Mouse (Mus musculus): ENCODE measurements around the gene Ip6k2.

Ip6k2 gene

DNA sequence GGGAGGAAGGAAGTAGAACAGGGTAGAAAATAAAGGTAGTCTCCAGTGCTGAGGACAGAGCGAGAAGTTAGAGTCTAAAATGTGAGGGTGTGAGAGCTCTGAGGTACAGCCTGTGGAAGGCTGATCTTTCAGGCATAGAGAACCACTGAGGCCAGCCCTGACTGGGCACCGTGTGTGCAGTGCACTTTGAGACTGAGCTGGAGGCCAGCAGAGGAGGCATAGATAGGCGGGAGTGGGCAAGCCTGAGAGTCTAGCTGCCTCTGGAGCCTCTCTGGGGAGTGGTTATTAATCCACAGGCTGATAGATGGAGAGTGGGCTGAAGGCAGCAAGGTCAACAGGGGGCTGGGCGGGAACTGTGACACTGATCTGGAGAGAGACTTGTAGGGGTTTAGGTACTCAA lies 1.7 kb upstream of the Ip6k2 start:
- in situ Hi-C loops (cut with MboI, MseI), result loop anchor here in 1 of 2 experiments (10.0 kb wide), 1 partner anchor 1897 kb away; the partner anchor contains the start of gene Rbm15b

DNA sequence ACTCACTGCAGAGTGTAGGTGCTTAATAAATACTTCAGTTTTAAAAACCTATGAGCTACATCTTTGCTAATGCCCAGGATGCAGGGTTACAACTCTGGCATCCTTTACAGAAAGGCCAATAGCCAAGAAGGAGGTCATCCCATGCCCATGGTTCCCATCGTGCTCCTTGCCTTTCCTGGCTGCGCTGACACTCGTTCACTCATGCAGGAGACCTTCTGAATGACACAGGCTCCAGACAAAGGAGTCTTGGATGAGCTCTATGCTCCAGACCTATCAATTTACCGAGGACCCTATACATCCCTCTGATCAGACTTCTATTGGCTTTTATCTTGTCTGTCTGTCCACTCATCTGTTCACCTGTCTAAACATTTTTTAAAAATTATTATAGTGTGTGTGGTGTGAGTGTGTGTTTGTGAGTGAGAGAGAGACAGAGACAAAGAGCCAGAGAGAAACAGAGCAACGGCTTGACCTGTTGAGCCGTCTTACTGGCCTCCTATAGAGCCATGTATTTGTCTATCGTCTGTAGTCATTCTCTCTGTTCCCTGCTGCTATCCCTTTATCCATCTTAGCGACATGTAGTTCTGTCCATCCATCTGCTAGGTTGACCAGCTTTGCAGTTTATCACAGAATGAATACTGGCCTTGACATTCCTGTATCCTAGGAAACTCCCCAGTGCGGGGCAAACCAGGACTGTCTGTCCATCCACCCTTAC lies 604 bp upstream of the Ip6k2 start:
- in situ Hi-C loops (cut with MboI, MseI), result loop anchor here in 1 of 2 experiments (10.0 kb wide), 1 partner anchor 1898 kb away; the partner anchor contains the start of gene Rbm15b

DNA sequence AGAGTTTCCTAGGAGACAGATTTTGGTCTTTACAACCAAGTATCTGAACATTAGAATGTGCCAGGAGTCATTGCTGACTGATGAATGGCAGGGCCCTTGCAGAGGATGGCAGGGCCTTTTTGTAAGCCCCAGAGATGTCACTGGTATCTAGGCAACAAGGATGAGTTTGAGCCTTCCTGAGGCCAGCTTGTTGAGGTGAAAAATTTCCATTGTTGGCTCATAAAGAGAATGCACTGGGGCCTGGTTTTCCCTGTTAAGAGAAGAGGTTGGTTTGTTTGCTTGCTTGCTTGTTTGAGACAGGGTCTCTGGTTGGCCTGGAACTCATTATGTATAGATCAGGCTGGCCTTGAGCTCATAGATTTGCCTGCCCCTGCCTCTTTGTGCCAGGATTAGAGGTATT lies 1.8 kb downstream of the Ip6k2 start:
- in situ Hi-C loops (cut with MboI, MseI), result loop anchor here in 1 of 2 experiments (10.0 kb wide), 1 partner anchor 1901 kb away; the partner anchor contains the start of gene Rbm15b

DNA sequence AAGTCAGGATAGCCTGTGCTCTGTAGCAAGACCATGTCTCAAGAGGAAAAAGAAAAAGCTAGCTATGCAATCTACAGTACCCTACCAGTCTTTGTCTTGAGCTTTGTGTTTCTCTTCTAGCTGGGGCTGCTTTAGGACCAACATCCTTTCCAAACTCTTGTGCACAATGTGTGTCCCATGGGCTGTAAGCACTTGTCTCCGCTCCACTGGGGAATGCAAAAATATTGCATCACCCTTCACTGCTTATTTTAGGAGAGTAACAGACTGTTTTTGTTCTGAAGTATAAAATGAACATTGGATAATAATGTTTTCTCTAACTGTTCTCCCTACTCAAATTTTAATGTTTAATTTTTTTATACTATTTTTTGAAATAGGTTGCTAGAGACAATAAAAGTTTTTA lies 2.9 kb downstream of the Ip6k2 start:
- in situ Hi-C loops (cut with MboI, MseI), result loop anchor here in 1 of 2 experiments (10.0 kb wide), 1 partner anchor 1902 kb away; the partner anchor contains the start of gene Rbm15b

DNA sequence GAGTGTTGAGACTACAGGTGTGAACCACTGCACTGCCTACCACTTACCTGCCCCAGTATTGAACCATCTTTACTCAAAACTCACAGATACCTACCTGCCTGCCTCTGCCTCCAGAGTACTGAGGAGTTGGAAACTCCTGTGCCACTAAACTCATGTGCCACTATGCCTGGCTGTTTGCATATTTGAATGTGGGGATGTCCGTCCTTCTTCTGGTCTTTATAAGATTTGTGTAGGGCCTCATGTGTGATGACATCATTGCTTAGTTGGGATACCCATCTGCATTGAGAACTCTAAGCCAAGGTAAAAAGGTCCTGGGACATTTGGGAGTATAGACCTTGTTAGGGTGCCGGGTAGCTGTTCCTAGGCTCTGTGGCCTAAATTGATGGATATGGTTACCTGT lies 3.5 kb downstream of the Ip6k2 start:
- in situ Hi-C loops (cut with MboI, MseI), result loop anchor here in 1 of 2 experiments (10.0 kb wide), 1 partner anchor 1902 kb away; the partner anchor contains the start of gene Rbm15b

DNA sequence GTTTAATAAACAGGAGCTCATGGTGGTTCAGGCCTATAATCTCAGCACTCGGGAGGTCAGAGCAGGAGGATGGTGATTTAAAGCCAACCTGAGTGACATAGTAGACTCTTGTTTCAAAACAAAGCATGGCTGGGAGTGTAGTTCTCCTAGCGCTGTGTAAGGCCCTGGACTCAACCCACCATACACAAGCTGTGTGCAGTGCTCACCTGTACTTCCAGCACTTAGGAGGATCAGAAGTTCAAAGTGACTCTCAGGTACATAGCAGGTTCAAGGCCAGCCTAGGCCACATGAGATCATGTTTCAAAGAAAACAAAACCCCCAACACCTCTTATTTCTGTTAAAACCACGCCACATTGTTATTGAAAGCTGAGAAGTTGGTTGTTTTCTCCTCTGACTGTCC lies 5.1 kb downstream of the Ip6k2 start:
- in situ Hi-C loops (cut with MboI, MseI), result loop anchor here in 1 of 2 experiments (10.0 kb wide), 1 partner anchor 1904 kb away; the partner anchor contains the start of gene Rbm15b

DNA sequence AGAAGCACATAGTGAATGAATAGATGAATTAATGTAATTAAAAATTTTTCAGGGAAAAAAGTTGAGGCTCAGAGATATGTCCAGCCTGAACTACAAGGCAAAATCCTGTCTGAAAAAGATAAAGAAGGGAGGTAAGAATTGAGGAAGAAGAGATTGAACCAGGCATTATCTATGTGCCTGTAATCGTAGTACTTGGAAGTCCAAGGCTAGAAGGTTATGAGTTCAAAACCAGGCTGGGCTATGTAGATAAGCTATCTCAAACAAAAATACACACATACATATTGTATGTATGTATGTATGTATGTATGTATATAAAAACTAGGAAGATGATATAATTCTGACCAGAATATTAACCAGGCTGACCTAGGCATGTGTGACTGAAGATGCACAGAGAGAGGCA lies 8.7 kb downstream of the Ip6k2 start:
- in situ Hi-C loops (cut with MboI, MseI), result no loop called here

DNA sequence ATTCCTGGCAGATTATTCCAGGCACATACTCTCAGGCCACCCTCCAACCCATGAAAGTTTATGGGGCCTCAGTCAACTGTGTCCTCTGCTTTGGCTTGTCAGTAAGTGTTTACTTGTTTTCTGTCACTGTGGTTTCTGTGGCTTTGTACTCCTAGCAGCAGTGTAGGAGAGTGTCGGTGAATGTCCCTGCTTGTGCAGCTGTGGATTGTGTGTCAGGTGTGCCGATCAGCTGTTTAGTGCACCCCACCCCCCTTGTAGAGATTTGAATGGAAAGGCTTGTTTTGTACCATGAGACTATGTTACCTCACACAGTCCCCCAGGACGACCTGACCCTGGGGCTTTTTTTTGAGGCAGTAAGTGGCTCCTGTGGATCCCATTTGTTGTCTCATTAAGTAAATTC lies 9.1 kb downstream of the Ip6k2 start:
- in situ Hi-C loops (cut with MboI, MseI), result no loop called here

DNA sequence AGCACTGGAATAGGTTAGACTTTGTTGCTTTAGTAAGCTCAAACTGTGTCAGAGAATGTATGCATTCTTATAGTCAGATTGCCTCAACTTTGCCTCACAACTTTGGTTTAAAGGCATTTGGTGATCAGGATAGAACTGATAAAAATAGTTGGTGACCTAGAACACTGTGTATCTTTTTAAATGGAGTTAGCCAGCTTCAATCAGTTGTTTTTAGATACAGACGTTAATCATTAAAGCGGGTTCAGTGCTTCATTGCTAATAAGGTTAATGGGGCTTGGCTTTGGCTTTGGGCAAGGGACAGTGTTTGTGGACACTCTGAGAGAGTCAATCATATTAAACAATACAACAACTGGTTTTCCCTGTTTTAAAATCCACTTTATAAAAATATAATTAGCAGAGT lies 11.7 kb downstream of the Ip6k2 start:
- in situ Hi-C loops (cut with MboI, MseI), result no loop called here

DNA sequence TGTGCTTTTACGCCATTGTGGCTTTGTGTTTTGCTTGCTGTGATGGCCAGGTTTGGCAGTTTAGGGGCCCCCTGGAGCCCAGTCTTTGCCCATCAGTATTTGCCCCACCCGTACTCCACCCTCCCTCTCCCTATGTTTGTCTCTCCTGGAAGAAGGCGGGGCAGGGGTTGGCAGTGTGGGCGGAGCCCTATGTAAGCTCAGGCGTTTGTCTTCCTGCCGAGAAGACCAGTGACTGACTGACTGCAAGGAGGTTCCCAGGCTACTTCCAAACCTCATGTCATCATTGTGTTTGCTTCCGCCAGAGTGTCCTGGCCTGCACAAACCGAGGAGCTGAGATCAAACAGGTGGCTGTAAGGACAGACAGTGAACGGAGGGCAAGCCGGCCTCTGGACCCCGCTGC lies 12.2 kb downstream of the Ip6k2 start:
- in situ Hi-C loops (cut with MboI, MseI), result no loop called here

DNA sequence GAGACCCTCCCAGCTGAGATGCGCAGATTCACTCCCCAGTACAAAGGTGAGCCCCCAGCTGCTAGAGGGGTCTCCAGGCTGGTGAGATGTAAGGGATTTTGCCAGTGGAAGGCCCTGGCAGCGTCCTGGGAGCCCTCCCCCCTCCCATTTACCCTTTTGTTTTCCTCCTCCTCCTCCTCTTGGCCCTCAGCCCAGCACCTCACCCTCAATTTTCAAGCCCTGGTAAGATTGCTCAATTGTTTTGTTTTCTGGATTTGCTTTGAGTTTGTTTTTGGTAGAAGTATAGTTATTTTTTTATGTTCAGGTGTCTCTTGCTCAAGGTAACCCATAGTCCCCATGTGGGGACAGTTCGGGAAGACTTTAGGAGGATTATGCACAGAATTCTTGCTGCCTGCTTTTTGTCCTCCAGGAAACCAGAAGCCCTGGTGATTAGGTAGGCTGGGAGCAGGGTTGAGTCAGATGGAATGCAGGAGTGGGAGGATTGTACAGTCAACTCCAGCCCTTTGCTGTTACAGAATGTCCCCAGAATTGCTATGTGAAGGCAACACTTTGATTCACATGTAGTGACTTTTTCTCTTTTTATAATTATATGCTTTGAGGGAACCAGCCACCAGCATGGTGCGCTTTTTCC lies 12.9 kb downstream of the Ip6k2 start:
- in situ Hi-C loops (cut with MboI, MseI), result no loop called here

DNA sequence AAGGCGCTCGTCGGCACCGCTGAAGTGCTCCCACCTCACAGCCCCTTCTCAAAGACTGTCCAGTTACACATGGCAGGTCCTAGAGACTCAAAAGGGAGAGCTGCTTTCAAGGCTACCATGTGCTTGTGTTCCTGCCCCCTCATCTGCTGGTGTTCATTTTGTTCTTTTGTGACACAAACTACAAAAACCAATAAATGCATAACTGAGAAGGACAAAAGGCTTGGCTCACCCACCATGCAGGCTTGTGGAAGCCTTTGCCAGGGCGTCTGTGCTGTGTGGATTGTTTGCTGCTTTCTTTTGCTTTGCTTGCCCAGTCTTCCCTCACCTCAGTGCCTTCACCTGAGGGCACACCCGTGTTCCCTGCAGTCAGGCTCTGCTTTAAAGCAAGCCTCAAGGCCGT lies 13.9 kb downstream of the Ip6k2 start:
- in situ Hi-C loops (cut with MboI, MseI), result no loop called here

DNA sequence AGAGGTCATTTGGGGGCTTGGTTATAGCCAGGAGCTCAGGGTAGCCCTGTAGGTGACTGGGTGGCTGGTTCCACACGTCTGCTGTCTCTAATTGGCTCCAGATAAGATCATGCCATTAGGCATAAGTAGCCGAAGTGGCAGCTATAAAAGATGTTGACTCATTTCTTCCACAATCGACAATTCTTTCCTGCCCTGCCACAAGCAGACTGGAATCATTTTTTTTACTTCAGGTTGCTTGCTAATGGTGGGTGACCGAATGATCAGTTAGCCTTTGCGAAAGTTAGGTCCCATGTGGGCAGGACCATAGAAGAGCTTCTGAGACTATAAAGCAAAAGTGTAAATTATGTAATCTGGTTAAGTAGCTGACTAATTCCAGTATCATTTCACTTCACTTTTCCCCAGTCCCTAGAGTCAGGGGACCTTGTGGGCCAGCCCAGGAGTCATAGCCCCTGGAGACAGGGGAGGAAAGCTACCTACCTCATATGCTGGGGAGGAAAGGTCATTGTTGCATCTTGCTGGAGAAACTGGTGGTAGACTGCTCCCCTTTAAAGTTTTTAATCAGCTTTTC lies 15.0 kb downstream of the Ip6k2 start:
- in situ Hi-C loops (cut with MboI, MseI), result no loop called here

DNA sequence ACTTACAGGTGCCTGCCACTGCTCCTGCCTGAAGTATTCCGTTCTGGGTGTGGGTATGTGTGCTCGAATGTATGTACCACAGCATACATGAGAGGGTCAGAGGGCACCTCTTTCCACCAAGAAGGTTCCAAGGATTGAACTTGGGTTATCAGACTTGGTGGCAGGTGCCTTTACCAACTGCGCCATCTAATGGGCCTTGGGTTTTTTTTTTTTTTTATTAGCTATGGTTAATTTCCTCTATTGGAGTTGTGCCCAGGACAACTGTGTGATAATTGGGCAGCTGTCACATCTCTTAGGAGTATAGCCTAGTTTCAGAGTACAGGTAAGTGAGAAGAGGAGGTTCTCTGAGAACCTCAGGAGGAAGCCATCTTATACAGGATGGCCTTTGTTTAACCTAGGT lies 16.0 kb downstream of the Ip6k2 start:
- in situ Hi-C loops (cut with MboI, MseI), result no loop called here

DNA sequence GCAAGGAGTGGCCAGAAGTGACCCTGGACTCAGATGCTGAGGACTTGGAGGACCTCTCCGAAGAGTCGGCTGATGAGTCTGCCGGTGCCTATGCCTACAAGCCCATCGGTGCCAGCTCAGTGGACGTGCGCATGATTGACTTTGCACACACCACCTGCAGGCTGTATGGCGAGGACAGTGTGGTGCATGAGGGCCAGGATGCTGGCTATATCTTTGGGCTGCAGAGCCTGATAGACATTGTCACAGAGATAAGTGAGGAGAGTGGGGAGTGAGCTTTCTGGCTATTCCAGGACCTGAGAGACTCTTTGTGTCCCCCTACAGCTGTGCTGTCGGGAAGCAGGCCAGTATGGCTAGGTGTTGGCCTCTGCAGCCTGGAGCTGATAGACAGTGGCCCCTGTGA lies 22.2 kb downstream of the Ip6k2 start:
- in situ Hi-C loops (cut with MboI, MseI), result loop anchor here in 1 of 2 experiments (5.0 kb wide), 1 partner anchor 1502 kb away; the partner anchor contains the start of gene Elp6

DNA sequence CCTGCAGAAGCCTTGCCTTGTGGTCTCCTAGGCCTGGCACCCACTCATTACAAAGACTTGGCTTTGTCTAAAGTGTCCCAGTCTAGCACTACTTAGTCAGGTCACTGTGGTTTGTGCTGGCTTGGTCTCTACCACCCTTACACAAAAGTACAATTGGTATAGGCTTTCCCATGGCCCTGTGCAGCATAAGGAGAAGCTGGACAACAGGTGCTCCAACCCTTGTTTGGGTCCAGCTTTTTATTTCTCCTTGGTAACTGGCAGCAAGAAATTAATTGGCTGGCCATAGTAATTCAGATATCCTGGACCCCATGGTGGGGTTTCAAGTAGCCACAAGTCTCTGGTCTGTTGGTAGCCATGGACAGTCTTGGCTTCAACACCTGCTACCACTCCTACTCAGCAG lies 22.8 kb downstream of the Ip6k2 start:
- in situ Hi-C loops (cut with MboI, MseI), result loop anchor here in 1 of 2 experiments (5.0 kb wide), 1 partner anchor 1501 kb away; the partner anchor contains the start of gene Elp6

DNA sequence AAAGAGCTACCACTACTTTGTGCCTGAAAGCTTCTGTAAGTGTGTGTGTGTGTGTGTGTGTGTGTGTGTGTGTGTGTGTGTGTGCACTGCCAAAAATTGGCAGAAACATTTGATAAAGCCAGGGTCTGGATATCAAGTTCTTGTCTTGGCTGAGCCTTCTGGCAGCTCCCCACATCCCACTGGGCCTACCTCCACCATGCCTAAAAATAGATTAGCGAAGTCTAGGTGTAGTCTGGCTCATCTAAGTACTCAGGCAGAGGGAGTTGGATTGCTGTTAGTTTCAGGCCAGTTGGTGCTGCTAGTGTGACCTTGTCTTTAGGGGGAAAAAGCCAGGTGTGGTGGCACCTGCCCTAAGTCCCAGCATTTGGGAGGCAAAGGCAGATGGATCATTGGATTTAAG lies 23.2 kb downstream of the Ip6k2 start:
- in situ Hi-C loops (cut with MboI, MseI), result loop anchor here in 1 of 2 experiments (5.0 kb wide), 1 partner anchor 1500 kb away; the partner anchor contains the start of gene Elp6

DNA sequence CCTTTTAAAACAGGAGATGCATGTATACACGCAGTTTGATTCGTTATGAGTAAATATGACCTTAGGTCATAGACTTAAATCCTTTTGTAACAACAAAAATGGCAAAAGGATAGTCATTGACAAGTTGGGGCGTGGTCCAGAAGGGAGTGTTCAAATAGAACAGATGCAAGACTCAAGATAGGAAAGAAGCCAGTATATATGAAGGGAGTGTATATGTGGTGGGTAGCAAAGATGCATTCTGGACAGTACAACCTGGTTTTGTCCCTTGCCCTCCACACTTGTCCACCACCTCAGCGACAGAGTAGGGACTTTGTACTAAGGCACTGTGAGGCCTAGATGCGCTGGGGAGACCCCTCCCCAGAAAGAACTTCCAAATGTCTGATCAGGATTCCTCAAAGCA lies 24.1 kb downstream of the Ip6k2 start:
- in situ Hi-C loops (cut with MboI, MseI), result loop anchor here in 1 of 2 experiments (5.0 kb wide), 1 partner anchor 1500 kb away; the partner anchor contains the start of gene Elp6

DNA sequence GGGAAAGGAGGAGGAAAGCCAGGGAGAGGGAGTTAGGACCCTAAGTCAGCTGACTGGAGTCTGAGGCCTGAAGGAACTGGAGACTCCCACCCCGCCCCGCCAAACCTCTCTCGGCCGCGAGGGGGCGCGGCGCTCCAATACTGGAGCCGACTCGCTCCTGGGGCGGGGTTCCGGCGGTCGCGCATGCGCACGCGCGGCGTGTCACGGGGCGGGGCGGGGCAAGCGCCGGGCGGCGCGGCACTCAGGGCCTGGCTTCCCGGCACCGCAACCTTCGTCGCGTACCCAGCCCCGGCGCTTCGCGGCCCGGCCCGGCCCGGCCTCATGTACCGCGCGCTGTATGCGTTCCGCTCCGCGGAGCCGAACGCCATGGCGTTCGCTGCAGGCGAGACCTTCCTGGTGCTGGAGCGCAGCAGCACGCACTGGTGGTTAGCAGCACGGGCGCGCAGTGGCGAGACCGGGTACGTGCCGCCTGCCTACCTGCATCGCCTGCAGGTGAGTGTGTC lies 24.6 kb downstream of the Ip6k2 start, which contains the start of gene Nckipsd:
Gene Nckipsd, plus strand, starts transcription at position 206 of the 503 bp plus-strand sequence.
- in situ Hi-C loops (cut with MboI, MseI), result loop anchor here in 1 of 2 experiments (5.0 kb wide), 1 partner anchor 1499 kb away; the partner anchor contains the start of gene Elp6

DNA sequence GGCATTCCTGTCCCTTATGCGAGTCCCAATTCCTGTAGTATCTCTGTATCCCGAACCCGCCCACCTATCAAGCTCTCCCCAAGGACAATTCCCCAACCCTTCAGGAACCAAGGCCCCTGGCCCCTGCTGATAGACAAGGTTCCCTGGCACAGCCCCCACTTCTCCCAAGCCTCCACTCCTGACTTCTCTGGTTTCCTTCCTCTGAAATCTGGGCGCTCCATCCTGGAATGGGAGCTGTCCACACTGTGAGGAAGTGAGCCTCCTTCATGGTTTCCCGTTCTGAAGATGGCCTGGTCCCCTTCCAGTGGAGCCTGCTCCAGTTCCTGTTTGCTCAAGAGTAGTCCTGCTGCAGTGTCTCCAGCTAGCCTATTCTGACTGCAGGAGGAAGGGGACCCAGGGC lies 25.6 kb downstream of the Ip6k2 start:
- in situ Hi-C loops (cut with MboI, MseI), result loop anchor here in 1 of 2 experiments (5.0 kb wide), 1 partner anchor 1498 kb away; the partner anchor contains the start of gene Elp6

DNA sequence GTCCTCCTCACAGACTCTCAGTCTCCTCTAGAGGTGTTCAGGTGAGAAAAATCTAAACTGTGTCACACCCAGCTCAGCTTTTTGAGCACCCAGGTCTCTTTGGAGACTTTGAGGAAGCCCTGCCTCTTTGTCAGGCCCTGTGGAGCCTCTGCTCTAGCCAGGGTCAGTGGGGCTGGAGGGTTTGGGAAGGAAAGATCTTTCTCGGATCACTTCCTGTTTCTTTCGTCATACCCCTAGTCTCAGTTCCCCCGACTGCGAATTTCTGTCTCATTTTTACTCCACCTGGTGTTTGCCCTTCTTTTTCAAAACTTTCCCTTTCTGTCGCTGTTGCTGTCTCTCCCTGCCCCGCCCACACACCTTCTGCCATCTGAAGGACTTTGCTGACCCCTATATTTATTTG lies 26.1 kb downstream of the Ip6k2 start:
- in situ Hi-C loops (cut with MboI, MseI), result loop anchor here in 1 of 2 experiments (5.0 kb wide), 2 partner anchors 52 to 1498 kb away; partner anchors contain the start of gene Elp6
